Mouse (Mus musculus): ENCODE results near the gene Zfp62.

Zfp62 gene

GRCm38 (mm10) chr11:49249811-49250421 is 46.8 kb downstream of the Zfp62 start:
- peak; percentile 59 for DNase-seq

GRCm38 (mm10) chr11:49250422-49251379 is 47.6 kb downstream of the Zfp62 start:
- DNase-seq, result peak; percentile 95

DNA sequence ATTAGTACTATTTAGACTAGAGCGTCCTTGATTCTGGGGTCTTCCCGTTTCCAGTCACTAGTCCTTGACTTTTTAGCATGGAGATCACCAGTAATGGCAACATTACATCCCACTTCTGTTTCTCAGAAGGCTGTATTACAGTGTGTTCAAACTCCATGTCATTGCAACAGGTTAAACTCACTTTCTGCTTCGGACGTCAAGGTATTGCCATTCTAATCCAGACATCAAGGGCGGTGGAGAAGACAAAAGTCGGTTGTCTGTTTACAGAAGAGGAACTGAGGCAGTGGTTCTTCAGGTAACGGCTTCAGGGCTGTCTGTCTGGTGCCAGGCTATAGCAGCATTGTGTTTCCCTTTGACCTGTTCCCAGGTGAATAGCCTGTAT is 48.3 kb downstream of the Zfp62 start:
- DNase-seq, result no peak

GRCm38 (mm10) chr11:49252048-49252447 is 49.0 kb downstream of the Zfp62 start:
- no peak for DNase-seq

- peak; percentile 33 for DNase-seq
Observed at GRCm38 (mm10) chr11:49253035-49253434, 49.9 kb downstream of the Zfp62 start.

GRCm38 (mm10) chr11:49259296-49259695 is 56.2 kb downstream of the Zfp62 start:
- DNase-seq, result no peak

- no peak for DNase-seq
Observed at GRCm38 (mm10) chr11:49259829-49260228, 56.7 kb downstream of the Zfp62 start.

DNA sequence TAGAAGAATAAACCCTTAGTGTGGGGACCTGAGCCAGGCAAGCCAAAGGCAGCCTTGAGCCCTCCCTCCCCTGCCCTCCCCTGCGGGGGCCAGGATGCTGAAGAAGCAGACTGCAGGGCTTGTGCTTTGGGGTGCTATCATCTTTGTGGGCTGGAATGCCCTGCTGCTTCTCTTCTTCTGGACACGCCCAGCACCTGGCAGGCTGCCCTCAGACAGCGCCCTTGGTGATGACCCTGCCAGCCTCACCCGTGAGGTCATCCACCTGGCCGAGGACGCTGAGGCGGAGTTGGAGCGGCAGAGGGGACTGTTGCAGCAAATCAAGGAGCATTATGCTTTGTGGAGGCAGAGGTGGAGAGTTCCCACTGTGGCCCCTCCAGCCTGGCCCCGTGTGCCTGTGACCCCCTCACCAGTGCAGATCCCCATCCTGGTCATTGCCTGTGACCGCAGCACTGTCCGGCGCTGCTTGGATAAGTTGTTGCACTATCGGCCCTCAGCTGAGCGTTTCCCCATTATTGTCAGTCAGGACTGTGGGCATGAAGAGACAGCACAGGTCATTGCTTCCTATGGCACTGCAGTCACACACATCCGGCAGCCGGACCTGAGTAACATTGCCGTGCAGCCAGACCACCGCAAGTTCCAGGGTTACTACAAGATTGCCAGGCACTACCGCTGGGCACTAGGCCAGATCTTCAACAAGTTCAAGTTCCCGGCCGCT is 57.7 kb downstream of the Zfp62 start:
- peak; percentile 86 for DNase-seq

- peak; percentile 73 for DNase-seq
Observed at GRCm38 (mm10) chr11:49261313-49261855, 58.3 kb downstream of the Zfp62 start.

DNA sequence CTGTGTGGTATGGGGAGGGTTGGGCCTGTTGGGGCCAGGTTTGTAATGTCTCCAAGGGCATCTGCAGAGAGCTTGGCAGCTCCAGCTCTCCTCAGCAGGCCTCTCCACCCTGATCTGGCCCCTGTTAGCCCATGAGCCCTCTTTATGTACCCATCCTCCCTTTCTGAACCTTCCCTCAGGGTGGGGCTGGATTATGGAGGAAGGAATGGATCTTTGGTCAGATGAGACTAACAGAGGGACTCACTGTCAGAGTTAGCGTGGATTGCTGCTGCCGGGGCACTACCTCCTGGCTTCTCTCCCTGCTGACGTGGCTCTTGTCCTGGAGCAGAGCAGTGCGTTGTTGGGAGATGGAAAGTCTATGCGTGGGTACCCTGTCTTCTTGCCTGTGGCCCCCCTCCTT is 59.2 kb downstream of the Zfp62 start:
- no peak for DNase-seq

GRCm38 (mm10) chr11:49263149-49263548 is 60.1 kb downstream of the Zfp62 start:
- DNase-seq, result no peak

- no peak for DNase-seq
Observed at GRCm38 (mm10) chr11:49264081-49264480, 61.0 kb downstream of the Zfp62 start.

- no peak for DNase-seq
Observed at GRCm38 (mm10) chr11:49264622-49265021, 61.5 kb downstream of the Zfp62 start.

DNA sequence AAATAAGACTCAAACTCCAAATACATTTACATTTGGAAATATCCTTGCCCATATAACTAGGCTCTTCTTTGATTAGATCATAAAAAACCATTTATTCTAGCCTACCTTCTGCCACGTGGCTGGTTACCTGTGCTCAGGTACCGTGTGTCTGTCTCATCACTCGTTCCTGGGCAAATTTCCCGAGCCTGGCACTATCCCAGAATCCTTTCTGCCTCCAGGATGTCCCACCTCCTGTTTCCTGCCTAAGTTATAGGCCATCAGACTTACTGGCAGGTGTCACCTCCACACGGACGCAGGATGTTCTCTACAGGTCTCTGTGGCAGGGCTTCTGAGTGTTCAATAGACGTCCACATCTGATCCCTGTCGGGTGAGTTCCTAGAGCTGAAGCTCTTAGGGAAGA is 62.0 kb downstream of the Zfp62 start:
- no peak for DNase-seq

GRCm38 (mm10) chr11:49266671-49267070 is 63.6 kb downstream of the Zfp62 start:
- peak; percentile 68 for DNase-seq

DNA sequence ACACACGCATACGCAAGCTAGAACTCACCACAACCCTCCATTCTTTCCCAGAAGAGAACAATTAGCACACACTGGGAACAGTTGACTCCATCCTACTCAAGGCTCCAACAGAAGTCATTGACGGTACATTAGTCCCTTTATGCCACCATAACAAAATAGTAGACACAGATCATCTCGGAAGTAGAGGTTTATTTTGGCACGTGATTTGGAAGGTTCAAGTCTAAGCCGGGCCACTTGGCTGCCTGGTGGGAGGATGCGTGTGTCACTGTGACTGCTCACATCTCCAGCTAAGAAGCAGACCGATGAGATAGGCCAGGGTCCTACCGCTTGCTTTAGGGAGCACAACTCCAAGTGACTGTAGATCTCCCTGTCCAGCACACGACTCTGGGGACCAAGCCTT is 64.2 kb downstream of the Zfp62 start:
- no peak for DNase-seq

DNA sequence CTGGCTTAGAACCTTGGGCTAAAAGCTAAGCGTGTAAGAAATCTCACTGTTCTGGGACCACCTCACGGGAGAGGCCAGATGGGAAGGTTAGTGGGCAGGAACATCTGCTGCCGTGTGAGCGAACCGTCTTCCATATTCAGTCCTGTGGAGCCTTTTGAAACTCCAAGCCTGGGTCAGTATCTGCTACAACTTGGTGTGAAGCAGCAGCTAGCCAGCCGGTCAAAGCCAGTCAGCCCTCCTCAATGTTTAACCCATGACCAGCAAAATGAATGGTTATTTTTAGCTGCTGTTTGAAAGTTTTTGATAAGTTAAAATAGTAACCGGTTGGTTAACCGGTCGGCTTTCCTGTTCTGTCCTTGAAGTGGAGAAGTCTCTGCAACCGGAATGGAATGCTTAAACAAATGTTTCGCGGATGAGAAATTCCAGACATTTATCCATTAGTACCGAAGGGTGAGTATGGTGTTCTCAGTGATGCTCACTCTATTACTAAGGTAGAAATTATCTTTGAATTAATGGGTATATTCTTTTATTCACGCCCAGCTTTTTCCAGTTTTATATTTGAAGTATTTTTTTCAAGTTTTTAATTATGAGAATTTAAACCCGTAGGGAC is 65.0 kb downstream of the Zfp62 start:
- peak; percentile 51 for DNase-seq
